Mouse (Mus musculus) bone marrow macrophage, adult 2 months (primary cell): ENCODE measurements at regions not wholly inside any gene's neighbourhood (a gene's known extent, or its start where the extent isn't known, plus 50 kb on each side); places are given as distances from the start of the nearest gene placed in this dataset.

Experiments
- CTCF ChIP-seq: IDR thresholded peaks from 2 replicates; pipeline ENCODE4 v1.5.1; 2012; ENCODE audit warnings: low read depth, mild to moderate bottlenecking, low read length, moderate library complexity
- POLR2A ChIP-seq: IDR thresholded peaks from 2 replicates; pipeline ENCODE4 v1.6.1; 2012; ENCODE audit warnings: mild to moderate bottlenecking, low read depth, low read length, borderline replicate concordance

DNA sequence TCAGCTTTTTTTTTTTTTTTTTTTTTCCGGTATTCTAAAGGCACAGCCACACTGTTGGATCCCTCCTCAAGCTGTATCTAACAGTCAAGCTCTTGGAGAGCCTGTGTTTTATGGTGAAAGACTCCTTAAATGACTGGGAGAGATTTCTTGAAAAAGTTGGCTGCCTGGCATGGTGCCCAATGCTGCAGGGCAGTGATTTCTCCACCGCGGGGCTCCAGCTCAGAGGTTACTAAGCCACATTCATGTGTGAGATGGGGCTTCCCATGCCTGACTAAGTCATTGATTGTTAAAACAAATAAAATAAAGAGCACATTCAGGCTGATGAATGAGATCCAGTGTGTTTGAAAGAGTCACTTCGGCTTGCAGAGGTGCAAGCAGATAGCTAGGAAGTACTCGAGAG lies 139.2 kb upstream of the Eci2 start:
- TF ChIP-seq POLR2A (no peak), CTCF (no peak)
